In genomic region chr8:70659604-70660272, GRCm38 (mm10) we compare ENCODE assay signal across 8 mouse cellular contexts. TPM values are rescaled to one million over a fixed set of nuclear protein-coding genes. Genes with fewer than 3 reads are reported as not detected.
A peak's percentile ranks its signal among the peaks of the same experiment; 100 is the strongest.
DNase-seq lines count a peak whose midpoint lies in the region; ATAC-seq and TF ChIP-seq lines count a peak whose summit lies in the region.

No protein-coding gene starts in this region.

- H3K9me3 ChIP-seq in forebrain, embryonic 13.5 days (replicated peaks), result no peaks in the 10 kb centered on the region
- H3K9me3 ChIP-seq in liver, postnatal 0 days (ENCODE audit: low read length), result no peaks in the 10 kb centered on the region
- H3K9me3 ChIP-seq in neural tube, embryonic 14.5 days (ENCODE audit: control insufficient read depth, low read length), result no peaks in the 10 kb centered on the region

- 1% methylated on average over 37 of the region's 44 CpGs for WGBS in forebrain, embryonic 13.5 days
- 3% methylated on average over 36 of the region's 44 CpGs for WGBS in liver, postnatal 0 days (ENCODE audit: insufficient replicate concordance)
- WGBS in neural tube, embryonic 14.5 days, result under 1% methylated on average over 36 of the region's 44 CpGs

- intact Hi-C loops in heart, postnatal 14 days (cut with DNase I), result loop anchor here (5.0 kb wide), 1 partner anchor 37 kb away; no protein-coding TSS in a partner anchor

- H3K4me2 ChIP-seq in forebrain, embryonic 13.5 days, result peak overlapping the region; percentile 87
- H3K4me2 ChIP-seq in liver, postnatal 0 days (ENCODE audit: low read depth, low read length), result peak overlapping the region; percentile 91
- peak overlapping the region; percentile 91 for H3K4me2 ChIP-seq in neural tube, embryonic 14.5 days (ENCODE audit: low read depth, low read length)

- H3K9ac ChIP-seq in forebrain, embryonic 13.5 days, result peak overlapping the region; percentile 88
- H3K9ac ChIP-seq in liver, postnatal 0 days (replicated peaks), result peak overlapping the region; percentile 73
- peak overlapping the region; percentile 80 for H3K9ac ChIP-seq in neural tube, embryonic 14.5 days (replicated peaks; ENCODE audit: low read depth, low read length)

- H3K27ac ChIP-seq in forebrain, embryonic 13.5 days, result peak overlapping the region; percentile 45
- H3K27ac ChIP-seq in liver, postnatal 0 days (ENCODE audit: low read depth), result peak overlapping the region; percentile 93
- peak overlapping the region; percentile 62 for H3K27ac ChIP-seq in neural tube, embryonic 14.5 days (ENCODE audit: low read depth, low read length)
- H3K27ac ChIP-seq in testis, adult 2 months (ENCODE audit: control insufficient read depth, insufficient read depth, low read depth, low read length), result peak overlapping the region; percentile 0; the same call in 1 of the 2 replicates

- H3K36me3 ChIP-seq in forebrain, embryonic 13.5 days (ENCODE audit: poor library complexity, severe bottlenecking), result peaks cover 10% of the 10 kb centered on the region
- H3K36me3 ChIP-seq in liver, postnatal 0 days (replicated peaks; ENCODE audit: insufficient read depth, low read length), result peaks cover 12% of the 10 kb centered on the region
- no peaks in the 10 kb centered on the region for H3K36me3 ChIP-seq in neural tube, embryonic 14.5 days (ENCODE audit: control insufficient read depth, insufficient read depth, low read length)
- H3K36me3 ChIP-seq in testis, adult 2 months (ENCODE audit: control insufficient read depth, insufficient read depth, low read length), result no peaks in the 10 kb centered on the region

- peak; percentile 2; the same call in 1 of the 2 replicates for TF ChIP-seq POLR2A in testis, adult 2 months (IDR thresholded peaks at IDR 0.05; ENCODE audit: control insufficient read depth, low read depth, low read length)

- ATAC-seq in cerebellum, adult (ENCODE audit: insufficient number of reproducible peaks, low FRiP score, low TSS enrichment), result peak; percentile 41
- ATAC-seq in forebrain, embryonic 13.5 days, result peak; percentile 91
- ATAC-seq in liver, postnatal 0 days, result peak; percentile 89
- ATAC-seq in neural tube, embryonic 14.5 days (ENCODE audit: low read depth), result peak; percentile 88

- peaks cover 53% of the 10 kb centered on the region for H3K4me1 ChIP-seq in forebrain, embryonic 13.5 days
- H3K4me1 ChIP-seq in liver, postnatal 0 days (ENCODE audit: insufficient read depth), result peaks cover 24% of the 10 kb centered on the region
- H3K4me1 ChIP-seq in neural tube, embryonic 14.5 days (ENCODE audit: control insufficient read depth, insufficient read depth, low read length), result peaks cover 17% of the 10 kb centered on the region; the same call in 1 of the 2 replicates
- peaks cover 10% of the 10 kb centered on the region for H3K4me1 ChIP-seq in testis, adult 2 months (ENCODE audit: control insufficient read depth, insufficient read depth, low read length)

- TF ChIP-seq EP300 in liver, postnatal 0 days (IDR thresholded peaks at IDR 0.05; ENCODE audit: low read depth), result no peak; the same call in 1 of the 2 replicates

- peak overlapping the region; percentile 76 for H3K4me3 ChIP-seq in forebrain, embryonic 13.5 days
- H3K4me3 ChIP-seq in liver, postnatal 0 days (ENCODE audit: low read depth, low read length), result peak overlapping the region; percentile 78
- peak overlapping the region; percentile 73 for H3K4me3 ChIP-seq in neural tube, embryonic 14.5 days (ENCODE audit: low read depth, low read length)
- peak overlapping the region; percentile 91 for H3K4me3 ChIP-seq in testis, adult 2 months (ENCODE audit: control insufficient read depth, low read depth, low read length)

- peak; percentile 98 for DNase-seq in ES-CJ7 (ENCODE audit: low read depth, low spot score)
- peak; percentile 93 to 94 for DNase-seq in heart, postnatal 14 days
- DNase-seq in layer of hippocampus, adult 11-12 months (ENCODE audit: low spot score), result peak; percentile 83
- DNase-seq in liver, postnatal 0 days, result peak; percentile 95

- H3K27me3 ChIP-seq in forebrain, embryonic 13.5 days, result no peaks in the 10 kb centered on the region
- H3K27me3 ChIP-seq in liver, postnatal 0 days (ENCODE audit: insufficient read depth, low read length), result no peaks in the 10 kb centered on the region
- H3K27me3 ChIP-seq in neural tube, embryonic 14.5 days (ENCODE audit: control insufficient read depth, insufficient read depth, low read length), result no peaks in the 10 kb centered on the region
- H3K27me3 ChIP-seq in testis, adult 2 months (ENCODE audit: control insufficient read depth, insufficient read depth, low read length), result no peaks in the 10 kb centered on the region

- no peak for TF ChIP-seq CTCF in liver, postnatal 0 days (IDR thresholded peaks at IDR 0.05; ENCODE audit: low read depth)
- TF ChIP-seq CTCF in testis, adult 2 months (IDR thresholded peaks at IDR 0.05; ENCODE audit: control insufficient read depth, insufficient read depth, insufficient replicate concordance, low read depth, low read length), result no peak

RNA-seq across cellular contexts. Expression of gene Pgpep1, which starts 0.5 kb away (rescaled TPM):
- 64.6 and 80.8 TPM in 2 replicates for polyA plus RNA-seq in forebrain, embryonic 13.5 days (2015; fragmentation: Nextera tagmentation; extraction: Ambion mirVana)
- 10 to 100 TPM; 38.4 to 46.8 TPM for total RNA-seq in heart, postnatal 14 days (2021)
- polyA plus RNA-seq in liver, postnatal 0 days (2015; fragmentation: Nextera tagmentation; extraction: Ambion mirVana), result 31.0 and 32.2 TPM in 2 replicates
- polyA plus RNA-seq in neural tube, embryonic 14.5 days (2014; fragmentation: Nextera tagmentation; extraction: Ambion mirVana), result 74.5 and 85.2 TPM in 2 replicates
- 3.7 and 4.9 TPM in 2 replicates for polyA plus RNA-seq in testis, adult 2 months (2012; rRNA removed)

RNA-seq across cellular contexts. Expression of gene Lsm4, which starts 13.3 kb away (rescaled TPM):
- polyA plus RNA-seq in forebrain, embryonic 13.5 days (2015; fragmentation: Nextera tagmentation; extraction: Ambion mirVana), result 238 and 239 TPM in 2 replicates
- total RNA-seq in heart, postnatal 14 days (2021), result 10 to 100 TPM; 75.0 to 76.5 TPM
- polyA plus RNA-seq in liver, postnatal 0 days (2015; fragmentation: Nextera tagmentation; extraction: Ambion mirVana), result 98.5 and 103 TPM in 2 replicates
- polyA plus RNA-seq in neural tube, embryonic 14.5 days (2014; fragmentation: Nextera tagmentation; extraction: Ambion mirVana), result 193 and 194 TPM in 2 replicates
- 148 and 168 TPM in 2 replicates for polyA plus RNA-seq in testis, adult 2 months (2012; rRNA removed)

RNA-seq across cellular contexts. Expression of gene Gdf15, which starts 27.5 kb away (rescaled TPM):
- polyA plus RNA-seq in forebrain, embryonic 13.5 days (2015; fragmentation: Nextera tagmentation; extraction: Ambion mirVana), result 0.15 TPM in 1 of 2 replicates, not detected in the other
- 1 to 10 TPM in 1 of 2 experiments, under 1 TPM in 1; 0.41 to 1.6 TPM for total RNA-seq in heart, postnatal 14 days (2021)
- 2.1 and 2.3 TPM in 2 replicates for polyA plus RNA-seq in liver, postnatal 0 days (2015; fragmentation: Nextera tagmentation; extraction: Ambion mirVana)
- 0.54 TPM in 1 of 2 replicates, not detected in the other for polyA plus RNA-seq in neural tube, embryonic 14.5 days (2014; fragmentation: Nextera tagmentation; extraction: Ambion mirVana)
- 1.3 and 1.4 TPM in 2 replicates for polyA plus RNA-seq in testis, adult 2 months (2012; rRNA removed)

RNA-seq across cellular contexts. Expression of gene Jund, which starts 39.0 kb away (rescaled TPM):
- 58.6 and 68.8 TPM in 2 replicates for polyA plus RNA-seq in forebrain, embryonic 13.5 days (2015; fragmentation: Nextera tagmentation; extraction: Ambion mirVana)
- 100 to 1,000 TPM; 159 to 162 TPM for total RNA-seq in heart, postnatal 14 days (2021)
- polyA plus RNA-seq in liver, postnatal 0 days (2015; fragmentation: Nextera tagmentation; extraction: Ambion mirVana), result 19.6 and 38.4 TPM in 2 replicates
- 115 and 119 TPM in 2 replicates for polyA plus RNA-seq in neural tube, embryonic 14.5 days (2014; fragmentation: Nextera tagmentation; extraction: Ambion mirVana)
- polyA plus RNA-seq in testis, adult 2 months (2012; rRNA removed), result 79.2 and 105 TPM in 2 replicates

RNA-seq across cellular contexts. Expression of gene Iqcn, which starts 43.5 kb away (rescaled TPM):
- polyA plus RNA-seq in forebrain, embryonic 13.5 days (2015; fragmentation: Nextera tagmentation; extraction: Ambion mirVana), result 0.05 and 0.11 TPM in 2 replicates
- total RNA-seq in heart, postnatal 14 days (2021), result under 1 TPM; 0.10 to 0.12 TPM
- polyA plus RNA-seq in liver, postnatal 0 days (2015; fragmentation: Nextera tagmentation; extraction: Ambion mirVana), result 0.02 TPM in 1 of 2 replicates, not detected in the other
- polyA plus RNA-seq in neural tube, embryonic 14.5 days (2014; fragmentation: Nextera tagmentation; extraction: Ambion mirVana), result 0.13 TPM in 1 of 2 replicates, not detected in the other
- 286 and 302 TPM in 2 replicates for polyA plus RNA-seq in testis, adult 2 months (2012; rRNA removed)

Comparison
In these comparisons a context has a peak if more than half of its experiments do, and no peak if none do; other contexts are left out.
1. Peak in every context shown above with its lines: DNase-seq, ATAC-seq, H3K4me3 ChIP-seq and H3K27ac ChIP-seq.
2. ATAC-seq: peak in every context shown above with its lines; median percentile 91 in forebrain, embryonic 13.5 days; 89 in liver, postnatal 0 days; 88 in neural tube, embryonic 14.5 days; 41 in cerebellum, adult.
3. H3K27ac ChIP-seq: peak in every context shown above with its lines; median percentile 93 in liver, postnatal 0 days; 62 in neural tube, embryonic 14.5 days; 45 in forebrain, embryonic 13.5 days; 0 in testis, adult 2 months.